Mouse (Mus musculus): ENCODE data around the gene Rcc1l.

The Rcc1l gene

GRCm38 (mm10) chr5:134176169-134176881, at the start of gene Rcc1l:
Rcc1l (minus strand) TSS chr5:134176774.
- under 1% methylated on average over 72 of the region's 72 CpGs for WGBS

- 78% methylated on average over 30 of the region's 30 CpGs for WGBS
These were observed 48.7 kb upstream of the Rcc1l start for GRCm38 (mm10) chr5:134225110-134225901.

- WGBS = 14% methylated on average over 36 of the region's 36 CpGs
These were observed 45.2 kb upstream of the Rcc1l start for GRCm38 (mm10) chr5:134221708-134222150.

- WGBS = 67% methylated on average over 4 of the region's 4 CpGs
These were observed 44.7 kb upstream of the Rcc1l start for GRCm38 (mm10) chr5:134221278-134221677.

- WGBS = 96% methylated on average over 7 of the region's 7 CpGs
These were observed 41.3 kb upstream of the Rcc1l start for GRCm38 (mm10) chr5:134217900-134218299.

- WGBS = 61% methylated on average over 12 of the region's 12 CpGs
These were observed 37.6 kb upstream of the Rcc1l start for GRCm38 (mm10) chr5:134214021-134214806.

- 76% methylated on average over 11 of the region's 11 CpGs for WGBS
These were observed 33.5 kb upstream of the Rcc1l start for GRCm38 (mm10) chr5:134209931-134210554.

- 77% methylated on average over 10 of the region's 10 CpGs for WGBS
These were observed 30.1 kb upstream of the Rcc1l start for GRCm38 (mm10) chr5:134206721-134207120.

GRCm38 (mm10) chr5:134193664-134194063, 17.1 kb upstream of the Rcc1l start:
- WGBS = 88% methylated on average over 8 of the region's 8 CpGs

- WGBS = 86% methylated on average over 7 of the region's 7 CpGs
These were observed 12.0 kb upstream of the Rcc1l start for GRCm38 (mm10) chr5:134188571-134188970.

GRCm38 (mm10) chr5:134186961-134187731, 10.6 kb upstream of the Rcc1l start:
- 47% methylated on average over 4 of the region's 4 CpGs for WGBS

- WGBS = 84% methylated on average over 3 of the region's 3 CpGs
These were observed 9.5 kb upstream of the Rcc1l start for GRCm38 (mm10) chr5:134186059-134186458.

- WGBS = under 1% methylated on average over 92 of the region's 92 CpGs
These were observed 7.6 kb upstream of the Rcc1l start, which contains the start of gene Gtf2ird2 for GRCm38 (mm10) chr5:134183880-134184808. Gtf2ird2 (plus strand) TSS chr5:134184019.

- WGBS = 49% methylated on average over 7 of the region's 7 CpGs
These were observed 6.6 kb upstream of the Rcc1l start for GRCm38 (mm10) chr5:134183162-134183561.

GRCm38 (mm10) chr5:134182735-134183134, 6.2 kb upstream of the Rcc1l start:
- WGBS = 36% methylated on average over 4 of the region's 4 CpGs

GRCm38 (mm10) chr5:134182172-134182571, 5.6 kb upstream of the Rcc1l start:
- 63% methylated on average over 3 of the region's 3 CpGs for WGBS

- WGBS = 18% methylated on average over 7 of the region's 7 CpGs
These were observed 3.3 kb upstream of the Rcc1l start for GRCm38 (mm10) chr5:134179871-134180270.

GRCm38 (mm10) chr5:134178536-134178935, 2.0 kb upstream of the Rcc1l start:
- WGBS = 81% methylated on average over 7 of the region's 7 CpGs

- WGBS = 9% methylated on average over 10 of the region's 10 CpGs
These were observed 878 bp downstream of the Rcc1l start for GRCm38 (mm10) chr5:134175696-134176095.

GRCm38 (mm10) chr5:134173206-134173605, 3.4 kb downstream of the Rcc1l start:
- WGBS = 44% methylated on average over 4 of the region's 4 CpGs
